Mouse (Mus musculus): ENCODE measurements around the gene Isy1. TPM values are rescaled to one million over a fixed set of nuclear protein-coding genes. Genes with fewer than 3 reads are reported as not detected.

The Isy1 gene
- polyA plus RNA-seq, 1 experiment from 2014 or later: 44.0 TPM

GRCm38 (mm10) chr6:87870440-87870839 is 31.8 kb upstream of the Isy1 start:
- H3K27ac ChIP-seq: no peak overlapping the region
- DNase-seq (ENCODE audit: low spot score): no peak
- no peaks in the 10 kb centered on the region for H3K36me3 ChIP-seq
- H3K4me1 ChIP-seq: peaks cover 11% of the 10 kb centered on the region
- no peak overlapping the region for H3K4me3 ChIP-seq
- no peaks in the 10 kb centered on the region for H3K9me3 ChIP-seq
- WGBS: 52% methylated on average over 1 of the region's 1 CpGs
- H3K27me3 ChIP-seq (ENCODE audit: insufficient read depth, poor library complexity, severe bottlenecking): no peaks in the 10 kb centered on the region

GRCm38 (mm10) chr6:87868871-87869506 is 30.4 kb upstream of the Isy1 start:
- Histone ChIP-seq H3K4me3 (no peak overlapping the region), H3K4me1 (peaks cover 11% of the 10 kb centered on the region), H3K27me3 (ENCODE audit: insufficient read depth, poor library complexity, severe bottlenecking) (no peaks in the 10 kb centered on the region), H3K36me3 (no peaks in the 10 kb centered on the region), H3K9me3 (no peaks in the 10 kb centered on the region), H3K27ac (peak overlapping the region; percentile 53; the same call in 1 of the 2 replicates)
- 68% methylated on average over 9 of the region's 9 CpGs for WGBS
- DNase-seq (ENCODE audit: low spot score): no peak

- Histone ChIP-seq H3K9me3 (no peaks in the 10 kb centered on the region), H3K36me3 (no peaks in the 10 kb centered on the region), H3K4me1 (peaks cover 5% of the 10 kb centered on the region; the same call in 1 of the 2 replicates), H3K4me3 (no peak overlapping the region), H3K27ac (no peak overlapping the region), H3K27me3 (ENCODE audit: insufficient read depth, poor library complexity, severe bottlenecking) (no peaks in the 10 kb centered on the region)
- 61% methylated on average over 2 of the region's 2 CpGs for WGBS
- no peak for DNase-seq (ENCODE audit: low spot score)
Observed at GRCm38 (mm10) chr6:87867256-87867655, 28.7 kb upstream of the Isy1 start.

- Histone ChIP-seq H3K27me3 (ENCODE audit: insufficient read depth, poor library complexity, severe bottlenecking) (no peaks in the 10 kb centered on the region), H3K4me1 (peaks cover 5% of the 10 kb centered on the region; the same call in 1 of the 2 replicates), H3K36me3 (no peaks in the 10 kb centered on the region), H3K27ac (no peak overlapping the region), H3K4me3 (no peak overlapping the region), H3K9me3 (no peaks in the 10 kb centered on the region)
- 77% methylated on average over 6 of the region's 6 CpGs for WGBS
- DNase-seq (ENCODE audit: low spot score): no peak
Observed at GRCm38 (mm10) chr6:87866211-87866610, 27.6 kb upstream of the Isy1 start.

- Histone ChIP-seq H3K9me3 (no peaks in the 10 kb centered on the region), H3K4me1 (no peaks in the 10 kb centered on the region), H3K4me3 (no peak overlapping the region), H3K27me3 (ENCODE audit: insufficient read depth, poor library complexity, severe bottlenecking) (no peaks in the 10 kb centered on the region), H3K27ac (no peak overlapping the region), H3K36me3 (no peaks in the 10 kb centered on the region)
- 41% methylated on average over 1 of the region's 1 CpGs for WGBS
- DNase-seq (ENCODE audit: low spot score): no peak
Observed at GRCm38 (mm10) chr6:87857071-87857470, 18.5 kb upstream of the Isy1 start.

GRCm38 (mm10) chr6:87853446-87853845 is 14.8 kb upstream of the Isy1 start:
- no peak for DNase-seq (ENCODE audit: low spot score)
- H3K27ac ChIP-seq: no peak overlapping the region
- no peaks in the 10 kb centered on the region for H3K9me3 ChIP-seq
- WGBS: 86% methylated on average over 4 of the region's 4 CpGs
- 0 out of 2 replicates have a peak, but pooled peaks cover 4% of the 10 kb centered on the region for H3K36me3 ChIP-seq
- H3K4me1 ChIP-seq: peaks cover 10% of the 10 kb centered on the region; the same call in 1 of the 2 replicates
- H3K4me3 ChIP-seq: no peak overlapping the region
- no peaks in the 10 kb centered on the region for H3K27me3 ChIP-seq (ENCODE audit: insufficient read depth, poor library complexity, severe bottlenecking)

GRCm38 (mm10) chr6:87851871-87852270 is 13.3 kb upstream of the Isy1 start:
- no peak overlapping the region for H3K27ac ChIP-seq
- no peak for DNase-seq (ENCODE audit: low spot score)
- H3K27me3 ChIP-seq (ENCODE audit: insufficient read depth, poor library complexity, severe bottlenecking): no peaks in the 10 kb centered on the region
- WGBS: 76% methylated on average over 6 of the region's 6 CpGs
- peaks cover 19% of the 10 kb centered on the region; the same call in 1 of the 2 replicates for H3K4me1 ChIP-seq
- no peak overlapping the region for H3K4me3 ChIP-seq
- peaks cover 20% of the 10 kb centered on the region for H3K36me3 ChIP-seq
- no peaks in the 10 kb centered on the region for H3K9me3 ChIP-seq

GRCm38 (mm10) chr6:87850900-87851614 is 12.5 kb upstream of the Isy1 start, which contains the start of gene Cnbp:
Cnbp (minus strand) TSS chr6:87851106.
- Histone ChIP-seq H3K27me3 (ENCODE audit: insufficient read depth, poor library complexity, severe bottlenecking) (no peaks in the 10 kb centered on the region), H3K4me3 (peak within 1 kb of the TSS; percentile 100), H3K4me1 (peaks cover 20% of the 10 kb centered on the region; the same call in 1 of the 2 replicates), H3K9me3 (no peaks in the 10 kb centered on the region), H3K36me3 (peaks cover 26% of the 10 kb centered on the region), H3K27ac (peak within 1 kb of the TSS; percentile 100)
- under 1% methylated on average over 55 of the region's 55 CpGs for WGBS
- peak; percentile 98 for DNase-seq (ENCODE audit: low spot score)

- H3K4me3 ChIP-seq: peak overlapping the region; percentile 100
- DNase-seq (ENCODE audit: low spot score): no peak
- H3K36me3 ChIP-seq: peaks cover 33% of the 10 kb centered on the region
- WGBS: under 1% methylated on average over 73 of the region's 73 CpGs
- no peaks in the 10 kb centered on the region for H3K9me3 ChIP-seq
- H3K27me3 ChIP-seq (ENCODE audit: insufficient read depth, poor library complexity, severe bottlenecking): no peaks in the 10 kb centered on the region
- H3K4me1 ChIP-seq: peaks cover 20% of the 10 kb centered on the region; the same call in 1 of the 2 replicates
- peak overlapping the region; percentile 100 for H3K27ac ChIP-seq
Observed at GRCm38 (mm10) chr6:87850155-87850899, 11.7 kb upstream of the Isy1 start.

- DNase-seq (ENCODE audit: low spot score): peak; percentile 83
- H3K27ac ChIP-seq: peak overlapping the region; percentile 100
- peaks cover 39% of the 10 kb centered on the region for H3K36me3 ChIP-seq
- peak overlapping the region; percentile 100 for H3K4me3 ChIP-seq
- no peaks in the 10 kb centered on the region for H3K9me3 ChIP-seq
- H3K27me3 ChIP-seq (ENCODE audit: insufficient read depth, poor library complexity, severe bottlenecking): no peaks in the 10 kb centered on the region
- H3K4me1 ChIP-seq: peaks cover 20% of the 10 kb centered on the region; the same call in 1 of the 2 replicates
- 2% methylated on average over 8 of the region's 8 CpGs for WGBS
Observed at GRCm38 (mm10) chr6:87849780-87850154, 11.2 kb upstream of the Isy1 start.

GRCm38 (mm10) chr6:87846813-87847212 is 8.2 kb upstream of the Isy1 start:
- no peaks in the 10 kb centered on the region for H3K27me3 ChIP-seq (ENCODE audit: insufficient read depth, poor library complexity, severe bottlenecking)
- H3K4me1 ChIP-seq: peaks cover 20% of the 10 kb centered on the region; the same call in 1 of the 2 replicates
- no peak overlapping the region for H3K27ac ChIP-seq
- H3K4me3 ChIP-seq: no peak overlapping the region
- 79% methylated on average over 1 of the region's 1 CpGs for WGBS
- DNase-seq (ENCODE audit: low spot score): no peak
- H3K9me3 ChIP-seq: no peaks in the 10 kb centered on the region
- peaks cover 68% of the 10 kb centered on the region for H3K36me3 ChIP-seq

- 91% methylated on average over 13 of the region's 13 CpGs for WGBS
Observed at GRCm38 (mm10) chr6:87845031-87845695, 6.6 kb upstream of the Isy1 start.

More at GRCm38 (mm10) chr6:87845031-87845695, 6.6 kb upstream of the Isy1 start:
- no peak overlapping the region for H3K27ac ChIP-seq
- H3K4me3 ChIP-seq: no peak overlapping the region
- no peaks in the 10 kb centered on the region for H3K9me3 ChIP-seq
- peaks cover 72% of the 10 kb centered on the region for H3K36me3 ChIP-seq
- DNase-seq (ENCODE audit: low spot score): no peak
- no peaks in the 10 kb centered on the region for H3K27me3 ChIP-seq (ENCODE audit: insufficient read depth, poor library complexity, severe bottlenecking)
- H3K4me1 ChIP-seq: peaks cover 17% of the 10 kb centered on the region; the same call in 1 of the 2 replicates
